Mouse (Mus musculus) heart, adult 11 months (tissue): ENCODE data around the gene Vstm2l.
A peak's percentile ranks its signal among the peaks of the same experiment; 100 is the strongest.

Experiments
- DNase-seq: peaks from one replicate; pipeline ENCODE4 v3.0.0; 2022

Gene Vstm2l

GRCm38 (mm10) chr2:157914105-157914764 is at the start of gene Vstm2l:
Gene Vstm2l (plus strand): TSS chr2:157914653.
- DNase-seq = no peak

DNA sequence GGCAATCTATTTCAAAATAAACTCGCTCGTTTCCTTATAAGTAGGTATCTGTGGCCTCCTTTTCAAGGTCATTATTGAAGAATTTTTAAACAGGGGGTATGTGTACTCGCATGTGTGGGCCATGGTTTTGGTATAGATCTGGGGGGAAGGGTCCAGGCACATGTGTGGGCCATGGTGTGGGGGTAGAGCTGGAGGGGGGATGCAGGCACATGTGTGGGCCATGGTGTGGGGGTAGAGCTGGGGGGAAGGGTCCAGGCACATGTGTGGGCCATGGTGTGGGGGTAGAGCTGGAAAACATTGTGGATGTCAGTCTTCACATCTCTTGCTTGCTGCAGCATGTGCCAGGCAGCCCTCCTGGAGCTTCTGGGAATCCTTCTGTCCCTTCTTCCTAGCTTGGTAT is 47.3 kb upstream of the Vstm2l start:
- DNase-seq = no peak

- DNase-seq = peak; percentile 94
These were observed 44.2 kb upstream of the Vstm2l start for GRCm38 (mm10) chr2:157870247-157870646.

- DNase-seq = peak; percentile 98
These were observed 41.2 kb upstream of the Vstm2l start for GRCm38 (mm10) chr2:157873223-157873622.

GRCm38 (mm10) chr2:157873691-157874090 is 40.8 kb upstream of the Vstm2l start:
- DNase-seq = peak; percentile 92

- no peak for DNase-seq
These were observed 39.3 kb upstream of the Vstm2l start for GRCm38 (mm10) chr2:157875111-157875510.

GRCm38 (mm10) chr2:157877394-157877793 is 37.1 kb upstream of the Vstm2l start:
- no peak for DNase-seq

DNA sequence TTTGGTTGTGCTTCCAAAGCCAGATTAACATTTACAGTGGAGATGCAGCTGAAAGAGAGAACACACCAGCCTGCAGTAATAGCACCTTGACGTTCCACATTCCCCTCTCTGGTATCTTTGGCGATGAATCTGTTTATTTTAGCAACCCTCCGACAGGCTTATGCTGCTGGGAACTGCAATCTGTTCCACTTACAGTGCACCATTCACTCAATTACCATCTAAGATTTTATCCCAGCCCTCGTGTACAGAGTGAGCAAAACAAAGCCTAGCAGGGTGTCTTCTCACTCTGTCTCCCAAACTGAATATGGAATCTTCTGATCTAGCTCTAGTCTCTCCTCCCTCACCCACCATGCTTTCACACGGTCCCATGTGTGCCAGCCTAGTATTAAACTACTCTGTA is 36.5 kb upstream of the Vstm2l start:
- DNase-seq = no peak

DNA sequence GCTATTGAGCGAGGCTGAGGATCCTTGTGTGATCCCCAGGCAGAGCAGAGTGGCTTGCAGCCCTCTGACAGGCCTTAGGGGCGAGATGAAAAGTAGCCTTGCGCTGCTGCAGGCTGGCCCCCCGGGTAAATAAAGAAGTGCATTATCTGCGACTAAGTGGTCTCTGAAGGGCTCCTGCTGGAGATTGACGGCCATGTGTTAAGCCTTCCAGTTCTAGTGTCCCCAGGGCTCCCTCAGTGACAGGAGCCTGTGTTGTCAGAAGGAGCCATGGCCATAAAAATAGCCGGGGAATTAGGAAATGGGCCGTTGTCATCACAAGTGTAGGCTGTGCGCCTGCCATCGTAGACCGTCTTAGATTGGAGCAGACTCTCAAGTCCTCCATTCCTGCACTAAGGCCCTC is 32.5 kb upstream of the Vstm2l start:
- no peak for DNase-seq

DNA sequence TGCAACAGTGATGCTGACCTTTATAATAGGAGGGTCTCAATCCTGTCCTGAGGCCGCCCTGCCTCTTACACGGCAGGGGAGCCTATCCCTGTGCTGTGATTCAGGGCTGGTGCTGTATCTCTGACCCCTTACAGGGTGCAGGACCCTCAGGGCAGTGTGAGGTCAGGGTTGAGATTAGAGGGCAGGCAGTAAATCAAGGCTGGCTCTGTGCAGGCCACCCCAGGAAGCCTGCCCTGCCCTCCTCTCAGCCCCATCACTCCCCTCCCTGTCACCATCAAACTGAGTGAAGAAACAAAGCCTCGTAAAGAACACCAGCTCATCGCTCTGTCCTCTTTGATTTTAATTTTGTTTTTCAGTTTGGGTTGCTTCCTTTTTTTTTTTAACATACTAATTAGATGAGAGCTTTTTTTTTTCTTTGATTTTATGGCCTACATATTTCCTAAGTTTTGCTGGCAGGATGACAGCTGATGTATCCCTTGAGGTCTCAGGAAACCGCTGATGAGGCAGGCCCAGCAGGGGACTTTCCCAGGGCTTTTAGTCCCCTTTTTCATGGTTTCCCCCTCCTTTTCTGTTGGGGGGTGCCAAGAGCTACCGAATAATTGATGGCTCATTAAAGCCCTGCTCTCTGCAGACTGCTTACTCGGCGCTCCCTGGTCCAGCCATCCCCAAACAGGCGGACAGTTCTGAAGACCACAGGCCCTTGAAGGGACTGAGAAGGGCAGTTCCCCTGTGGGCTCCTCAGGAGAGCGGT is 27.0 kb upstream of the Vstm2l start:
- DNase-seq = no peak

DNA sequence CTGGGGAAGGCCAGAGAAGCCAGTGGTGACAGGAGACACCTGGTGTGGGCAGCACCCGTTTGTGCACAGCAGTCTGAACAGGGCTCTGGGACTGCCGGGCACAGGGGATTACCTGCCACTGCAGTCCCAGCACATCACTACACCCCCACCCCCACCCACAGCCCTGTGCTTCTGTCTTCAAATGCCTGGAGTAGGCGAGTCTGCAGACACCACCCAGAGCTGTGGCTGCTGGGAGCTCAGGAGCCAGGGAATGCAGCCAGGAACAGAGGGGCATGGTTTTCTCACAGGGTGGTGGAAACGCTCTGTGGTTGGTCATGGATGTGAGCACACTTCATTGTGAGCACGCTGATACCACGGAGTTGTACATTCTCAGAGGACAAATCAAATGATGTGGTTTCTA is 23.3 kb upstream of the Vstm2l start:
- no peak for DNase-seq

DNA sequence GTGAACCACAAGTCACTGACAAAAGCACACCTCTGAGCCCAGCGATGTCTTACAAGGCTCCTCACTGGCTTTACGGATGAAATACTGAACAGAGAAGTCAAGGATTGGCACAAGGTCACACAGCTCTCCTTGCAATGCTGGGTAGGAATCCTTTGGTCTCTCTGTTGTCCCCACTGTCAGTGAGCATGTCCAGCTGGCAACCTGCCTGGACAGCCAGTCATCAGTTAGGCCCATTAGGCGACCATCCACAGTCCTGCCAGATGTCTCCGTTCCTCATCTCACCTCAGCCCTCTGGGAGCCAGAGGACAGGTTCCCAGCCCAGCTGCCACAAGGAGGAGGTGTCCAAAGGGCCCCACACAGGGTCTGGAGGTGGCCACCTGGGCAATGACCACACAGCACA is 17.3 kb upstream of the Vstm2l start:
- DNase-seq = no peak

GRCm38 (mm10) chr2:157913204-157913636 is 1.2 kb upstream of the Vstm2l start:
- DNase-seq = peak; percentile 95

- DNase-seq = no peak
These were observed 748 bp upstream of the Vstm2l start for GRCm38 (mm10) chr2:157913705-157914104.

DNA sequence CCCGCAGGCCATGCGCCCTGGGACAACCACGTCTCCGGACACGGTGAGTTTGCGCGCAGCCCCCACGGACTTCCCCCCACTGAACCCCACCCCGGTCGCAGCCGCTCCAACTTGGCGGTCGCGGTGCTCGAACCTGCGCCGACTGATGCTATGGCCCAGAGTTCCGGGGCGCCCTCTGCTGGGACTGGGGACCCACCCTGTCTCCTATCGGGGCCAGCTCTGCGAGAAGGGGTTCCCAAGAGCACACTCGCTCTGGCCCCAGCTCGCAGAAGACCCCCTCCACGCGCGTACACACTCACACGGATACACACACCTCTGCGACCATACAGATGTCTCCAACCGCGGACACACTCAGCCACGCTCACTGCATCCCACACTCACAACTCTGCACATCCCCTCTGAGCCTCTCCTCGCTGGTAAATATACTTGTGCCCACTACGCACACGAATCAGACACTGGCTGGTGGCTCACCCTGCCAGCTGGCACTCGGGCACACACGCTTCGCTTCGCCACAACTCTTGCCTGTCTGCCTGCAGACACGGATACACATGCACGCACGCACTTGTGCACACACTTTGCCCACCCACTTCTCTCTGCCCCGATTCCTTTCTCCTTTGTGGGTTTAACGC is 550 bp downstream of the Vstm2l start:
- no peak for DNase-seq

DNA sequence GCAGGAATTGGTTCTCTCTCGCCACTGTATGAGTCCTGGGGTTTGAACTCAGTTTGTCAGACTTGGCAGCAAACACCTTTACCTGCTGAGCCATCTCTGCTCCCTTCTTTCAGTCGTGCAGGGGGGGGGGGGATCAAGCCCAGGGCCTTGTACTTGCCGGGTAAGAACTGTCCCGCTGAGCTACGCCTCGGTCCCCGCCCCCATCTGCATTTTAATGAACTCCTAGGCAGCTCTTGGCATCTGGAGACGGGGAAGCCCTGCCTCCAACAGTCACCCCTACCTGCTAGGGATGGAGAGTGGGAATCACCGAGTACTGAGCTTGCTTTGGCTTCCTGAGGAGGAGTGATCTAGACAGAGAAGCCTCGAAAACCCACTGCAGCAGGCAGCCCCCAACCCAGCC is 4.1 kb downstream of the Vstm2l start:
- DNase-seq = no peak

DNA sequence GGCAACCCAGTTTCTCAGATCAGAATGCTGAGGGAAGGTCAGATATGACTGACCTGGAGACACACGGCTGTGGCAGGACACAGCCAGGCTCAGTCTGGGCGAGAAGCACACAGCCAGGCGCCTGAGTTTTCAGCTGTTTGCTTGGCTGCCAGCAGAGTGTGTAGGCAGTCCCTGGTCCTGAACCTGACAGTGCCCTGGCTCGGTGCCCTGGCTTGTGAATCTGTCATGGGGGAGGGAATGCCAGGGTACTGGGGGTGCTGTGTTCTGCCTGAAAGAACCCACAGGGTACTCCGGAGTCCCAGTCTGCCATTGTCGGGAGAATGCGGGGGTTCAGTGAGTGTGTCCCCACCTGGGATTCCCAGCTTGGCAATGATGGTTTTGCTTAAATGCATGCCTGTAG is 7.1 kb downstream of the Vstm2l start:
- DNase-seq = no peak

GRCm38 (mm10) chr2:157923406-157923805 is 9.0 kb downstream of the Vstm2l start:
- DNase-seq = no peak

DNA sequence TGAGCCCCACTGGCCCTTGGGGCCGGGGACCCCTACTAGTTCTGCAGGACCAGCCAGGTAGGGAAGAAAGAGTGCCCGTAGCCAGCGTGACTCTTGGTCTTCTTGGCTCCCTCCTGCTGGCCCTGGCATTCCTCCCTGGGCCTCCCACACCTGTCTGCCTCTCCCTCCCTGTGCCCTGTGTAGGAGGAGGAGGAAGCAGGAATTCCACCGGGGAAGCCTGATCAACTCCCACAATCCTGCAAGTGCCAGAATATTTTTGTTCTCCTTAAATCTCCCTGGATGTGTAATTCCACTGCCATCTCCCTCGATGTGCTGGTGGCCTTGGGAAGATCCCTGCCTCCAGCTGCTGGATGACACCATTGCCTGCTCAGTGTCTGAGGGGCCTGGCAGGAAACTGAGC is 10.1 kb downstream of the Vstm2l start:
- DNase-seq = no peak

DNA sequence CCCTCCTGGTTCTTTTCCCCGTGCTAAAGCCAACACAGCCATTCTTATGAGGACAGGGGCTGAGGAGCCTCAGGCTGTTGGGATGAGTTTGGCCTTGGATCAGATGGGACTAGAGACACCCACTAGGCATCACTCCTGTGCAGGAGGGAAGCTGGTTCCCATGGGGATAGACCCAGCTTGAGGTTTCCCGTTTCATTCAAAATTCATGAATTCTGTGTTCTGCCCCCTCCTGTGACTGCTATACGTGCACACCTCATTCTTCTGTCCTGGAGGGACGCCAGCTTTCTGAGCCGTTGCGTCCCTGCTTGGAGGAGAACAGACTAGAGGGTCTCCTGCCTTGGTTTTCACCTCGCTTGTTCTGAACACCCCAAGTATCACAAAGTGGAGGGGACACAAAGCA is 12.0 kb downstream of the Vstm2l start:
- no peak for DNase-seq

- DNase-seq = no peak
These were observed 12.5 kb downstream of the Vstm2l start for GRCm38 (mm10) chr2:157926927-157927326.

GRCm38 (mm10) chr2:157927397-157927796 is 12.9 kb downstream of the Vstm2l start:
- no peak for DNase-seq

GRCm38 (mm10) chr2:157927815-157928214 is 13.4 kb downstream of the Vstm2l start:
- DNase-seq = no peak

GRCm38 (mm10) chr2:157932655-157933054 is 18.2 kb downstream of the Vstm2l start:
- no peak for DNase-seq
